Mouse (Mus musculus): Measurements from ENCODE around the gene Fcgbp.

DNA sequence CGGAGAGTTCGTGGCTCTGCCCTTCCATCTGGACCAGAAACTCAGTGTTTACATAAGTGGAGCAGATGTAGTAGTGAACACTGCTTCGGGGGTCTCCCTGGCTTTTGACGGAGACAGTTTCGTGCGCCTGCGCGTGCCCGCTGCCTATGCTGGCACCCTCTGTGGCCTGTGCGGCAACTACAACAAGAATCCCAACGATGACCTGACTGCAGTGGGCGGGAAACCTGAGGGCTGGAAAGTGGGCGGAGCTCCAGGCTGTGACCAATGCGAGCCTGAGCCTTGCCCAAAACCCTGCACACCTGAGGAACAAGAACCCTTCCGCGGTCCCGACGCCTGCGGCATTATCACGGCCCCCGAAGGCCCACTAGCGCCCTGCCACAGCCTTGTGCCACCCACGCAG, 33.6 kb downstream of the Fcgbp start:
- no peak for TF ChIP-seq EP300 (IDR thresholded peaks at IDR 0.05; ENCODE audit: low read depth)
- TF ChIP-seq CTCF (IDR thresholded peaks at IDR 0.05; ENCODE audit: low read depth), result peak; percentile 9; the same call in 1 of the 2 replicates

All from liver, postnatal 0 days (tissue).